16 mouse cellular contexts compared by ENCODE assay signal in genomic region chr14:34955689-34956088, GRCm38 (mm10).
"Had no signal": no experiment of that assay in that cellular context is flagged by ENCODE, and none has a peak within 500 bp of the region (broad histone marks: within the 10 kb centered on the region; RNA-seq: fewer than 3 reads in every experiment).

No protein-coding gene starts in this region.

- H3K4me2 ChIP-seq: neural tube, embryonic 13.5 days; neural tube, embryonic 15.5 days; stomach, embryonic 15.5 days had no signal

- H3K27me3 ChIP-seq: neural tube, embryonic 13.5 days; neural tube, embryonic 15.5 days; stomach, embryonic 15.5 days had no signal

- H3K4me3 ChIP-seq: neural tube, embryonic 13.5 days; neural tube, embryonic 15.5 days; stomach, embryonic 15.5 days had no signal

- H3K9me3 ChIP-seq: neural tube, embryonic 13.5 days; neural tube, embryonic 15.5 days; stomach, embryonic 15.5 days had no signal

- H3K27ac ChIP-seq: neural tube, embryonic 13.5 days; neural tube, embryonic 15.5 days; stomach, embryonic 15.5 days; stomach, postnatal 0 days had no signal

- H3K9ac ChIP-seq: neural tube, embryonic 13.5 days; neural tube, embryonic 15.5 days; stomach, embryonic 15.5 days had no signal

- H3K4me1 ChIP-seq: neural tube, embryonic 15.5 days; stomach, embryonic 15.5 days had no signal

- DNase-seq: retina, postnatal 1 day; right cerebral cortex, adult 18-20 months; right cerebral cortex, postnatal 14 days; right cerebral cortex, postnatal 25 days; right cerebral cortex, postnatal 4 days; spleen, adult 18-20 months; thymus, adult 18-20 months; thymus, adult 2 months; thymus, postnatal 14 days; thymus, postnatal 25 days; thymus, postnatal 36 days; thymus, postnatal 4 days had no signal

- H3K36me3 ChIP-seq: neural tube, embryonic 13.5 days; neural tube, embryonic 15.5 days; stomach, embryonic 15.5 days had no signal
